Mouse (Mus musculus): ENCODE data around the gene St6gal1.

- no peak for TF ChIP-seq CTCF (IDR thresholded peaks at IDR 0.05; ENCODE audit: insufficient read depth, low read length)
- TF ChIP-seq POLR2A (IDR thresholded peaks at IDR 0.05; ENCODE audit: borderline replicate concordance, extremely low read depth, low read depth, low read length) = no peak
Measured at GRCm38 (mm10) chr16:23324867-23325650, 100.5 kb downstream of the St6gal1 start.
